ENCODE assay signal across 20 mouse cellular contexts in genomic region chr14:72600375-72600774, GRCm38 (mm10).
DNase-seq lines count a peak whose midpoint lies in the region; ATAC-seq and TF ChIP-seq lines count a peak whose summit lies in the region.
"Had no signal": no experiment of that assay in that cellular context is flagged by ENCODE, and none has a peak within 500 bp of the region (broad histone marks: within the 10 kb centered on the region; RNA-seq: fewer than 3 reads in every experiment).

No protein-coding gene starts in this region.

- no peak overlapping the region for H3K9ac ChIP-seq in hindbrain, embryonic 14.5 days
- H3K9ac ChIP-seq in hindbrain, embryonic 11.5 days (ENCODE audit: low read depth, low read length) = no peak overlapping the region
- peak overlapping the region; percentile 75; the same call in 1 of the 2 replicates for H3K9ac ChIP-seq in liver, adult 2 months (ENCODE audit: low read depth, low read length)
- no peak overlapping the region for H3K9ac ChIP-seq in liver, embryonic 14.5 days (replicated peaks)
- H3K9ac ChIP-seq in lung, postnatal 0 days (replicated peaks; ENCODE audit: low read depth) = no peak overlapping the region
- no peak overlapping the region for H3K9ac ChIP-seq in forebrain, embryonic 16.5 days (replicated peaks; ENCODE audit: low read depth, low read length)
- H3K9ac ChIP-seq: embryonic facial prominence, embryonic 12.5 days; heart, embryonic 13.5 days; lung, embryonic 15.5 days had no signal

- no peak overlapping the region for H3K4me3 ChIP-seq in hindbrain, embryonic 14.5 days (replicated peaks; ENCODE audit: low read length)
- H3K4me3 ChIP-seq in hindbrain, embryonic 11.5 days (ENCODE audit: low read depth, low read length) = no peak overlapping the region
- H3K4me3 ChIP-seq in liver, adult 2 months (ENCODE audit: insufficient read depth, low read depth, low read length) = peak overlapping the region; percentile 52
- H3K4me3 ChIP-seq in liver, embryonic 14.5 days (ENCODE audit: insufficient read depth in 1 of 2, low read depth in 2 of 2, low read length in 2 of 2) = no peak overlapping the region
- no peak overlapping the region for H3K4me3 ChIP-seq in lung, postnatal 0 days (ENCODE audit: low read depth, low read length)
- H3K4me3 ChIP-seq in forebrain, embryonic 16.5 days (replicated peaks; ENCODE audit: low read length) = no peak overlapping the region
- H3K4me3 ChIP-seq: embryonic facial prominence, embryonic 12.5 days; forebrain, embryonic 10.5 days; heart, embryonic 13.5 days; lung, embryonic 15.5 days; neural tube, embryonic 13.5 days had no signal

- ATAC-seq in hindbrain, embryonic 14.5 days (ENCODE audit: low FRiP score) = no peak
- ATAC-seq in hindbrain, embryonic 11.5 days (ENCODE audit: low FRiP score) = no peak
- no peak for ATAC-seq in liver, embryonic 14.5 days (ENCODE audit: insufficient read depth)
- ATAC-seq in lung, postnatal 0 days = no peak
- ATAC-seq in forebrain, embryonic 16.5 days = no peak
- ATAC-seq: Patski had no signal

- no peak for TF ChIP-seq POLR2A in liver, adult 2 months (IDR thresholded peaks at IDR 0.05; ENCODE audit: extremely low read depth, insufficient read depth, low read length)

- no peaks in the 10 kb centered on the region for H3K9me3 ChIP-seq in hindbrain, embryonic 14.5 days (ENCODE audit: control insufficient read depth, low read length)
- no peaks in the 10 kb centered on the region for H3K9me3 ChIP-seq in hindbrain, embryonic 11.5 days (ENCODE audit: control insufficient read depth, low read length)
- H3K9me3 ChIP-seq in liver, embryonic 14.5 days (ENCODE audit: control insufficient read depth, low read length) = no peaks in the 10 kb centered on the region
- H3K9me3 ChIP-seq in lung, postnatal 0 days (ENCODE audit: low read length) = no peaks in the 10 kb centered on the region
- H3K9me3 ChIP-seq in forebrain, embryonic 16.5 days (ENCODE audit: control insufficient read depth, low read length) = no peaks in the 10 kb centered on the region
- H3K9me3 ChIP-seq: embryonic facial prominence, embryonic 12.5 days; forebrain, embryonic 10.5 days; heart, embryonic 13.5 days; lung, embryonic 15.5 days; neural tube, embryonic 13.5 days had no signal

- H3K4me2 ChIP-seq in hindbrain, embryonic 14.5 days (replicated peaks) = 0 out of 2 replicates have a peak overlapping the region, but pooled peaks have one; percentile 2
- no peak overlapping the region for H3K4me2 ChIP-seq in hindbrain, embryonic 11.5 days (replicated peaks; ENCODE audit: low read depth, low read length)
- H3K4me2 ChIP-seq in liver, embryonic 14.5 days (ENCODE audit: low read depth) = peak overlapping the region; percentile 33; the same call in 1 of the 2 replicates
- no peak overlapping the region for H3K4me2 ChIP-seq in lung, postnatal 0 days (replicated peaks; ENCODE audit: low read depth, low read length)
- H3K4me2 ChIP-seq in forebrain, embryonic 16.5 days (ENCODE audit: low read length) = no peak overlapping the region
- H3K4me2 ChIP-seq: embryonic facial prominence, embryonic 12.5 days; heart, embryonic 13.5 days; lung, embryonic 15.5 days had no signal

- H3K27me3 ChIP-seq in hindbrain, embryonic 14.5 days (ENCODE audit: control insufficient read depth, insufficient read depth, low read length) = no peaks in the 10 kb centered on the region
- H3K27me3 ChIP-seq in hindbrain, embryonic 11.5 days (ENCODE audit: control insufficient read depth, insufficient read depth, low read length) = no peaks in the 10 kb centered on the region
- H3K27me3 ChIP-seq in liver, adult 2 months (ENCODE audit: control insufficient read depth, insufficient read depth, low read length) = no peaks in the 10 kb centered on the region
- H3K27me3 ChIP-seq in liver, embryonic 14.5 days (ENCODE audit: control insufficient read depth, insufficient read depth, low read length) = no peaks in the 10 kb centered on the region
- H3K27me3 ChIP-seq in lung, postnatal 0 days (replicated peaks; ENCODE audit: insufficient read depth, low read length) = no peaks in the 10 kb centered on the region
- no peaks in the 10 kb centered on the region for H3K27me3 ChIP-seq in forebrain, embryonic 16.5 days (replicated peaks; ENCODE audit: control insufficient read depth, insufficient read depth, low read length)
- H3K27me3 ChIP-seq: embryonic facial prominence, embryonic 12.5 days; heart, embryonic 13.5 days; lung, embryonic 15.5 days; neural tube, embryonic 13.5 days; Patski had no signal

- DNase-seq in hindbrain, embryonic 14.5 days (ENCODE audit: low spot score) = peak; percentile 16
- no peak for DNase-seq in hindbrain, embryonic 11.5 days (ENCODE audit: low spot score)
- DNase-seq in liver, adult 2 months (ENCODE audit: extremely low read depth, low read depth, low spot score) = peak; percentile 70
- no peak for DNase-seq in liver
- DNase-seq in brain, adult 2 months (ENCODE audit: low read depth, low spot score) = peak; percentile 52
- DNase-seq in liver, embryonic 14.5 days (ENCODE audit: low read depth in 3 of 3, low spot score in 3 of 3) = no peak
- DNase-seq in lung, postnatal 0 days (ENCODE audit: low spot score) = no peak
- DNase-seq: adrenal gland, postnatal 36 days; B cell, adult 2 months; cerebellum, adult 11 months; cerebellum, postnatal 25 days; kidney, postnatal 10 days; thymus, adult 2 months had no signal

- 86% methylated on average over 6 of the region's 6 CpGs for WGBS in hindbrain, embryonic 14.5 days
- WGBS in hindbrain, embryonic 11.5 days = 89% methylated on average over 6 of the region's 6 CpGs
- 19% methylated on average over 6 of the region's 6 CpGs for WGBS in liver, adult 2 months
- 53% methylated on average over 6 of the region's 6 CpGs for WGBS in liver, embryonic 14.5 days (ENCODE audit: insufficient replicate concordance)
- 83% methylated on average over 6 of the region's 6 CpGs for WGBS in lung, postnatal 0 days
- 85% methylated on average over 6 of the region's 6 CpGs for WGBS in forebrain, embryonic 16.5 days

- peaks cover 26% of the 10 kb centered on the region for H3K4me1 ChIP-seq in hindbrain, embryonic 14.5 days (replicated peaks; ENCODE audit: control insufficient read depth, insufficient read depth, low read length)
- H3K4me1 ChIP-seq in hindbrain, embryonic 11.5 days (replicated peaks; ENCODE audit: control insufficient read depth, insufficient read depth, low read length) = no peaks in the 10 kb centered on the region
- H3K4me1 ChIP-seq in liver, adult 2 months (ENCODE audit: control insufficient read depth, insufficient read depth, low read length) = peaks cover 34% of the 10 kb centered on the region
- peaks cover 0 to 9% of the 10 kb centered on the region in 2 experiments for H3K4me1 ChIP-seq in liver, embryonic 14.5 days (replicated peaks; ENCODE audit: control insufficient read depth in 2 of 2, insufficient read depth in 2 of 2, low read length in 1 of 2)
- peaks cover 8% of the 10 kb centered on the region; the same call in 1 of the 2 replicates for H3K4me1 ChIP-seq in lung, postnatal 0 days (ENCODE audit: insufficient read depth, low read depth, low read length)
- H3K4me1 ChIP-seq in forebrain, embryonic 16.5 days (replicated peaks; ENCODE audit: control insufficient read depth, insufficient read depth, low read length) = peaks cover 17% of the 10 kb centered on the region

- TF ChIP-seq CTCF in liver, adult 2 months (IDR thresholded peaks at IDR 0.05; ENCODE audit: low read depth, low read length) = 0 out of 2 replicates have a peak, but pooled peaks have one; percentile 10
- no peak for TF ChIP-seq CTCF in liver, embryonic 14.5 days (IDR thresholded peaks at IDR 0.05; ENCODE audit: low read depth)
- TF ChIP-seq CTCF in lung, postnatal 0 days (IDR thresholded peaks at IDR 0.05) = no peak

- H3K27ac ChIP-seq in hindbrain, embryonic 14.5 days = no peak overlapping the region
- no peak overlapping the region for H3K27ac ChIP-seq in hindbrain, embryonic 11.5 days (ENCODE audit: low read depth, low read length)
- peak overlapping the region; percentile 40 for H3K27ac ChIP-seq in liver, adult 2 months (replicated peaks; ENCODE audit: insufficient read depth, low read depth, low read length)
- H3K27ac ChIP-seq in liver, embryonic 14.5 days = no peak overlapping the region
- H3K27ac ChIP-seq in lung, postnatal 0 days (ENCODE audit: low read length) = no peak overlapping the region
- no peak overlapping the region for H3K27ac ChIP-seq in forebrain, embryonic 16.5 days (ENCODE audit: low read length)
- H3K27ac ChIP-seq: embryonic facial prominence, embryonic 12.5 days; forebrain, embryonic 10.5 days; heart, embryonic 13.5 days; lung, embryonic 15.5 days; neural tube, embryonic 13.5 days had no signal

- TF ChIP-seq EP300 in liver, embryonic 14.5 days (IDR thresholded peaks at IDR 0.05; ENCODE audit: low read depth) = no peak
- no peak for TF ChIP-seq EP300 in lung, postnatal 0 days (IDR thresholded peaks at IDR 0.05)

- peaks cover 14% of the 10 kb centered on the region; the same call in 1 of the 2 replicates for H3K36me3 ChIP-seq in hindbrain, embryonic 14.5 days (replicated peaks; ENCODE audit: control insufficient read depth, insufficient read depth)
- no peaks in the 10 kb centered on the region for H3K36me3 ChIP-seq in hindbrain, embryonic 11.5 days (ENCODE audit: control insufficient read depth, insufficient read depth, low read length)
- H3K36me3 ChIP-seq in liver, adult 2 months (ENCODE audit: control insufficient read depth, insufficient read depth, low read length) = peaks cover 17% of the 10 kb centered on the region
- H3K36me3 ChIP-seq in liver, embryonic 14.5 days (replicated peaks; ENCODE audit: control insufficient read depth, insufficient read depth, low read depth) = no peaks in the 10 kb centered on the region
- H3K36me3 ChIP-seq in lung, postnatal 0 days (ENCODE audit: insufficient read depth, low read length) = no peaks in the 10 kb centered on the region
- peaks cover 2% of the 10 kb centered on the region for H3K36me3 ChIP-seq in forebrain, embryonic 16.5 days (ENCODE audit: control insufficient read depth, insufficient read depth)

- peaks cover 28% of the 10 kb centered on the region; the same call in 1 of the 2 replicates for H3K79me2 ChIP-seq in liver, adult 2 months (ENCODE audit: control insufficient read depth, insufficient read depth, low read length)

Comparison
In these comparisons a context has a peak if more than half of its experiments do, and no peak if none do; other contexts are left out.
1. DNase-seq: peak in hindbrain, embryonic 14.5 days (single experiment), liver, adult 2 months (single experiment) and brain, adult 2 months (single experiment); none in hindbrain, embryonic 11.5 days (single experiment), liver (single experiment), liver, embryonic 14.5 days (0 of 3) and lung, postnatal 0 days (single experiment).
2. H3K4me2 ChIP-seq: peak in hindbrain, embryonic 14.5 days (single experiment) and liver, embryonic 14.5 days (single experiment); none in hindbrain, embryonic 11.5 days (single experiment), lung, postnatal 0 days (single experiment) and forebrain, embryonic 16.5 days (single experiment).